Mouse (Mus musculus) midbrain, embryonic 12.5 days (tissue): Measurements from ENCODE around the gene Ephb1. TPM values are rescaled to one million over a fixed set of nuclear protein-coding genes. Genes with fewer than 3 reads are reported as not detected.
A peak's percentile ranks its signal among the peaks of the same experiment; 100 is the strongest.

Source experiments
- ATAC-seq: fragments of 200-750 bp; cut with Nextera tagmentation; 2 replicates; pipeline ENCODE4 v1.8.0; 2017; ENCODE audit warnings: low read depth, moderate TSS enrichment, moderate library complexity; ENCODE audit not compliant: low FRiP score
- H3K27ac ChIP-seq: fragments of 300-500 bp; sonication (generic); replicated peaks from 2 replicates; pipeline ENCODE4 v1.5.1; 2016; ENCODE audit warnings: mild to moderate bottlenecking
- H3K27me3 ChIP-seq: fragments of 300-500 bp; sonication (generic); 2 replicates; pipeline ENCODE4 v1.6.1; 2016; ENCODE audit warnings: mild to moderate bottlenecking
- H3K36me3 ChIP-seq: fragments of 300-500 bp; sonication (generic); 2 replicates; pipeline ENCODE4 v1.6.1; 2016
- H3K4me1 ChIP-seq: fragments of 300-500 bp; sonication (generic); 2 replicates; pipeline ENCODE4 v1.6.1; 2016
- H3K4me2 ChIP-seq: fragments of 300-500 bp; sonication (generic); replicated peaks from 2 replicates; pipeline ENCODE4 v1.6.1; 2016; ENCODE audit warnings: mild to moderate bottlenecking, moderate library complexity
- H3K4me3 ChIP-seq: fragments of 300-500 bp; sonication (generic); 2 replicates; pipeline ENCODE4 v1.5.1; 2016; ENCODE audit warnings: mild to moderate bottlenecking
- H3K9ac ChIP-seq: fragments of 300-500 bp; sonication (generic); replicated peaks from 2 replicates; pipeline ENCODE4 v1.6.1; 2016; ENCODE audit warnings: mild to moderate bottlenecking, moderate library complexity
- H3K9me3 ChIP-seq: fragments of 300-500 bp; sonication (generic); 2 replicates; pipeline ENCODE4 v1.6.1; 2016; ENCODE audit warnings: mild to moderate bottlenecking
- WGBS: fragments of 180-500 bp; shearing (Covaris S2); methylation state at CpG from one replicate; pipeline ENCODE4 v1.1.7; 2016; 5-methylcytosine and 5-hydroxymethylcytosine counted together
- polyA plus RNA-seq: library from polyadenylated mRNA; unstranded; fragments of >200 nt; fragmentation: Nextera tagmentation; extraction: Ambion mirVana; gene quantifications from 2 replicates; pipeline ENCODE4 v1.2.1, GENCODE M21; 2016

Gene Ephb1
- polyA plus RNA-seq, 1 experiment from 2014 or later: 29.9 TPM

DNA sequence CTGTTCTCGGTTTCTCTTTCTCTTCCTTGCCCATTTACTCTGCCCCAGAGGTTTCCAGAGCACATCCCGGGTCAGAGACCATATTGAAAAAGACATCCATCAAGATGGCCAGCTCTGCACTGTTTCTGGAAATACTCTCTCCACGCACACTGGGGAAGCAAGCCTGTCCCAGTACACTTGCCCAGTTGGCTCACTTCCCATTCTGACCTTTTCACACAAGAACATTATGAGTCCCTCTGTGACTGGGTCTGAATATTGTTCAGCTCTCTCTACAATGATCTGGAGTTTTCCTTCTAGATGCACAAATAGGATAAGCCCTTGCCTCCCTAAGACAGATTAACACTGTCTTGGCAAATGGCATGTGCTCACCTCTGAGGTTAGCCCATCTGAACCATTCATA, 243.0 kb downstream of the Ephb1 start:
- H3K9ac ChIP-seq: no peak overlapping the region
- no peaks in the 10 kb centered on the region for H3K9me3 ChIP-seq
- H3K27ac ChIP-seq: no peak overlapping the region
- H3K4me1 ChIP-seq: peaks cover 24% of the 10 kb centered on the region
- H3K4me3 ChIP-seq: no peak overlapping the region
- WGBS: 83% methylated on average over 3 of the region's 3 CpGs
- no peak for ATAC-seq
- peaks cover 8% of the 10 kb centered on the region for H3K27me3 ChIP-seq
- no peaks in the 10 kb centered on the region for H3K36me3 ChIP-seq
- no peak overlapping the region for H3K4me2 ChIP-seq

DNA sequence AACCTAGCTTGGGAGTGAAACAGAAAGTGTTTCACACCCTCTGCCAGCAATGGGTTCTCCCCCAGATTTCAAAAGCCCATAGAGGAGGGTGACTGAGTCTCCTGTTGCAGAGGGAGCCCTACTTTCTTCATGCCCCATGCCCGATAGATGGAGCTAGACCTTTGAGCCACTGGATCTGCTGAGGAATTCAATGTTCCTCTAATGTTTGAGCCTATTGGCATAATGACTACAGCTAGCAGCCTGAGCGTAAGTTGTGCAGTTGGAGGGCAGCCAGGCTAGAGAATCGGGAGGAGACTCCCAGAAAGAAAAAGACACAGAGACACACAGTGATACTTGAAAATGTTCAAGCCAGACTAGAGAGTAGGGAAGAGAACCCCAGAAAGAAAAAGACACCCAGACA, 246.5 kb downstream of the Ephb1 start:
- H3K9me3 ChIP-seq: no peaks in the 10 kb centered on the region
- H3K27me3 ChIP-seq: peaks cover 12% of the 10 kb centered on the region
- H3K4me1 ChIP-seq: peaks cover 24% of the 10 kb centered on the region
- H3K36me3 ChIP-seq: no peaks in the 10 kb centered on the region
- no peak for ATAC-seq
- no peak overlapping the region for H3K9ac ChIP-seq
- no peak overlapping the region for H3K27ac ChIP-seq
- no peak overlapping the region for H3K4me2 ChIP-seq
- 65% methylated on average over 3 of the region's 3 CpGs for WGBS
- H3K4me3 ChIP-seq: no peak overlapping the region

DNA sequence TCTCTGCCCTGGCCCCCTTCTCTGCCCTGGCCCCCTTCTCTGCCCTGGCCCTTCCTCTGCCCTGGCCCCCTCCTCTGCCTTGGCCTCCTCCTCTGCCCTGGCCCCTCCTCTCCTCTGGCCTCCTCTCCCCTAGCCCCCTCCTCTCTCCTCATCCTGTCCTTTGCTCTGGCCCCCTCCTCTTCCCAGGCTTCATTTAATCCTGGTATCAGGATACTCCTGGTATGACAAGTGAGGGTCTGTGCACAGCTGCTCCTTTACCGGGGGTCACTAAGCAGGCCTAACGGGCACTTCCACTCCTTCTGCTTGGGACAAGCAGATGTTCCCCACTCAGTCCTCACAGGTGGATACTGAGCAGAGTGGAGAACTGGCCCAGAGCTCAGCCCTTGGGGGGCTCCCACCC, 247.3 kb downstream of the Ephb1 start:
- Histone ChIP-seq H3K27ac (no peak overlapping the region), H3K4me1 (peaks cover 24% of the 10 kb centered on the region), H3K4me2 (no peak overlapping the region), H3K27me3 (peaks cover 12% of the 10 kb centered on the region), H3K9ac (0 out of 2 replicates have a peak overlapping the region, but pooled peaks have one; percentile 6), H3K36me3 (no peaks in the 10 kb centered on the region), H3K9me3 (no peaks in the 10 kb centered on the region), H3K4me3 (no peak overlapping the region)
- WGBS: 13% methylated on average over 2 of the region's 2 CpGs
- ATAC-seq: no peak

DNA sequence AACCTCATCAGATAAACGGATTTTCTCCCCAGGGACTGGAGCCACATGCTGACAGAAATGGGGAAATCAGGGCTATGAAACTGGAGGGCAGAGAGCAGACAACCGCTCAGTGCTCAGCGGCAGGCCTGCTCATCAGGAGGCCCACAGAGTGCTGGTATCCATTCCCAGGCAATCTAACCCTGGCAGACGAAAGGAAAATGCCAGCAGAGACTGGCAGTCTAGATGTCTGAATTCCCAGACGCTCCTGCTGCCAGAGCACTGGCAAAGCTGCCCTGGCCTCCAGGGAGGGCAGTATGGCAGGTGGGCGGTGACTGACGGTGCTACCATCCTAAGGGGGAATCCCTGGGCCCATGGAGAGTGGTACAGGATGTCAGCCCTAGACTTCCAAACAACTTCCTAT, 257.7 kb downstream of the Ephb1 start:
- Histone ChIP-seq H3K36me3 (no peaks in the 10 kb centered on the region), H3K27me3 (0 out of 2 replicates have a peak, but pooled peaks cover 4% of the 10 kb centered on the region), H3K4me2 (no peak overlapping the region), H3K4me3 (no peak overlapping the region), H3K9me3 (peaks cover 4% of the 10 kb centered on the region; the same call in 1 of the 2 replicates), H3K9ac (no peak overlapping the region), H3K4me1 (no peaks in the 10 kb centered on the region), H3K27ac (0 out of 2 replicates have a peak overlapping the region, but pooled peaks have one; percentile 15)
- WGBS: 20% methylated on average over 7 of the region's 7 CpGs
- ATAC-seq: no peak

DNA sequence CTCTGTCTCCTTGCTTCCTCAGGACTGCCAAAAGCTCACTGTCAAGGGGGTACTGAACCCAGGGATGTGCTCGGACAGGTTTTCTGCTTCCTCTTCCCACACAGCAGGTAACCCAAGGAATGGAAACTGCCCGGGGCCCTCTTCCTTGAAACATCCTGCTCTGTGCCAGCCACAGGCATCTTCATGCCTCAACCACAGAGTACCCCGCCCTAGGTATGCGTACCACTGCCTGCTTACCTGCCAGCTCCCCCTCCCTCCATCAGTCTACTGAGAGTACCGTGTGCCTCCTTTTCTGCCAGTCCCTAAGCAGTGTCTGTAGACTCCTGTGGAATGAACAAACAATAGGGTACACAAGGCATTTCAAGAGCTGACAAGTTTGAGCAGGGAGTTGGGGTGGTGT, 265.9 kb downstream of the Ephb1 start:
- no peak overlapping the region for H3K27ac ChIP-seq
- ATAC-seq: no peak
- WGBS: 87% methylated on average over 5 of the region's 5 CpGs
- no peaks in the 10 kb centered on the region for H3K9me3 ChIP-seq
- peaks cover 12% of the 10 kb centered on the region; the same call in 1 of the 2 replicates for H3K27me3 ChIP-seq
- peaks cover 7% of the 10 kb centered on the region; the same call in 1 of the 2 replicates for H3K4me1 ChIP-seq
- H3K4me3 ChIP-seq: no peak overlapping the region
- no peaks in the 10 kb centered on the region for H3K36me3 ChIP-seq
- no peak overlapping the region for H3K4me2 ChIP-seq
- H3K9ac ChIP-seq: no peak overlapping the region

DNA sequence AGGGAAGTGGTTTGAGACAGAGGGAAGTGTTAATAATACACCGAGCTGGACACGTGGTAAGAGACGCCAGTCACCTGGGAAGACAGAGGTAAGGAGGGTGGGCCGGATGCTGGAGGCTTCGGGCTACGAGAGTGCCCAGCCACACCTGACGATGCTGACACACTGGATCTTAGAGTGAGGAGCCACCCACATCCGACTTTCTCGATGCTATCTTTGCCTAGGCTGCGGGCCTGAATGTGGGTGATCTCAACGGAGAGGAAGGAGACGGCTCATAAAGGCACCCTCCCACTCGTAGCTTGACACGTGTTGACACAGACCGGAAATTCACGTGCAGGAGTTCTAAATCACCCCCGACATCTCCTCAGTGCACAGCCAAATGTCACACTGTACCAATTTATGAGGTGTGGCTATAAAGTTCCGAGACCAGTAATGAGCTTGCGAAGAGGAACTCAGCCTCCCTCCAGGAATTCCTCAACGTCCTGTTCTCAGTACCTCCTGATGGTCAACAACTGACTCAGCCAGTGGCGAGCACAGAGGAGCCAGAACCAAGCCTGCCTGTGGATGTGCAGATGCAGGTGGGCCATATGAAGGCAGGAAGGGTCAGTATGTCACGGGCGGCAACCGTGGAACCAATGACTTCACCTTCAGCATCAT, 268.3 kb downstream of the Ephb1 start:
- Histone ChIP-seq H3K27me3 (peaks cover 8% of the 10 kb centered on the region; the same call in 1 of the 2 replicates), H3K9me3 (no peaks in the 10 kb centered on the region), H3K4me1 (peaks cover 7% of the 10 kb centered on the region; the same call in 1 of the 2 replicates), H3K4me3 (no peak overlapping the region), H3K27ac (no peak overlapping the region), H3K9ac (no peak overlapping the region), H3K4me2 (no peak overlapping the region), H3K36me3 (no peaks in the 10 kb centered on the region)
- WGBS: 91% methylated on average over 24 of the region's 24 CpGs
- no peak for ATAC-seq

DNA sequence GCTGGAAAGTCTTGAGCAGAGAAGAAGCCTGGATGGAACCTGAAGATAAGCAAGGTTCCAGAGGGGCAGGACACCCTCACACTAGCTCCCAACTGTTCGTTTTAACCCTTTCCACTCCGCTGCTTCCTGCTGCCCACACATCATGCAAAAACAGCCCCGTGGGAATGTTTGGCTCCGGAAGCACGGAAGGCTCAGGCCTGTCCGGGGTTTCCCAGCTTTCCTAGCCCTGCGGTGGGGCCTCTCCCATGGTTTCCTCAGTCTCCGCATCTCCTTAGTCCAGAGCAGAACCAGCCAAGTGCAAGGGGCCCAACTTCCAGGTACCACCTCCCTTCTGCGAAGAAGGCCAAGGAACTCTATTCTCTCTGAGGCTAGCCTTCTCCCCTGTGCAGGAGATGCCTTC, 269.0 kb downstream of the Ephb1 start:
- Histone ChIP-seq H3K27me3 (peaks cover 8% of the 10 kb centered on the region; the same call in 1 of the 2 replicates), H3K4me1 (peaks cover 7% of the 10 kb centered on the region; the same call in 1 of the 2 replicates), H3K4me3 (no peak overlapping the region), H3K9me3 (no peaks in the 10 kb centered on the region), H3K36me3 (no peaks in the 10 kb centered on the region), H3K27ac (no peak overlapping the region), H3K4me2 (no peak overlapping the region), H3K9ac (no peak overlapping the region)
- ATAC-seq: no peak
- 91% methylated on average over 9 of the region's 9 CpGs for WGBS

DNA sequence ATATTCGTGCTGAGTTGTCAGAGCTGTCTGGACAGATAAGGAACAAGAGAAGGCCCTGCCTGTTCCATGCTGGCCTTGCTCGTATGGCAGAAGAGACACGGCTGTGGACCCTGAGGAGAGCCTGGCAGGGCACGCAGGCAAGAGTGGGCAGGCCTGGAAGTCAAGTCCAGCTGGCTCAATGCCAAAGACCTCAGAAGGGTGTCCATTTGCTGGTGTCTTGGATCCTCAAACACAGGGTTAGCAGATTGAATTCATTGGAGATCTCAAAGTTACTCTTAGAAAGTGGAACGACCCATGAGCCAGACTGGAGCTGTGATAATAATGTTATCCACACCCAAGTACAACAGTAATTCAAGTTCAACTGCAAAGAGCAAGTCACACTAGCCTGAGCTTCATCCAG, 273.6 kb downstream of the Ephb1 start:
- H3K4me2 ChIP-seq: no peak overlapping the region
- no peaks in the 10 kb centered on the region for H3K9me3 ChIP-seq
- no peak overlapping the region for H3K9ac ChIP-seq
- no peak for ATAC-seq
- peaks cover 5% of the 10 kb centered on the region; the same call in 1 of the 2 replicates for H3K27me3 ChIP-seq
- no peaks in the 10 kb centered on the region for H3K36me3 ChIP-seq
- no peak overlapping the region for H3K27ac ChIP-seq
- peaks cover 7% of the 10 kb centered on the region for H3K4me1 ChIP-seq
- 81% methylated on average over 5 of the region's 5 CpGs for WGBS
- no peak overlapping the region for H3K4me3 ChIP-seq

DNA sequence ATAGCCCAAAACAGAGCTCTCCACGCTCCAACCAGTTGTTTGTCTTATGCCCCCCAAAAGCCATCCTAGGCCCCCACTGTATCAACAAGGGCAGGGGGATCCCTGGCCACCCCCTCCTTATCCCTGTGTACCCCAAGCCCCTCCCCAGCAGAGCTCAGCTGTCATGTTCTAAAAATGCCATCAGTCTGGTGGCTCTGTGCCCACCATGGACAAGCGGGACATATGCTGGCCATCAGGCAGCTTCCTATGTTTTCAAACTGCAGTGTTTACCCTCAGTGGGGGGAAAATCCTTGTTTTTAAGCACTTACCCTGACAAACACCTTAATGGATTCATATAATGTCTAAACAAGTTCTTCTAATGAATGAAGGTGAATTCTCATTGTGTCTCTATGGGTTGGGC, 275.3 kb downstream of the Ephb1 start:
- Histone ChIP-seq H3K4me3 (no peak overlapping the region), H3K36me3 (no peaks in the 10 kb centered on the region), H3K4me1 (peaks cover 2% of the 10 kb centered on the region; the same call in 1 of the 2 replicates), H3K4me2 (no peak overlapping the region), H3K9ac (no peak overlapping the region), H3K27ac (no peak overlapping the region), H3K27me3 (peaks cover 7% of the 10 kb centered on the region; the same call in 1 of the 2 replicates), H3K9me3 (no peaks in the 10 kb centered on the region)
- ATAC-seq: no peak
- WGBS: 90% methylated on average over 2 of the region's 2 CpGs

DNA sequence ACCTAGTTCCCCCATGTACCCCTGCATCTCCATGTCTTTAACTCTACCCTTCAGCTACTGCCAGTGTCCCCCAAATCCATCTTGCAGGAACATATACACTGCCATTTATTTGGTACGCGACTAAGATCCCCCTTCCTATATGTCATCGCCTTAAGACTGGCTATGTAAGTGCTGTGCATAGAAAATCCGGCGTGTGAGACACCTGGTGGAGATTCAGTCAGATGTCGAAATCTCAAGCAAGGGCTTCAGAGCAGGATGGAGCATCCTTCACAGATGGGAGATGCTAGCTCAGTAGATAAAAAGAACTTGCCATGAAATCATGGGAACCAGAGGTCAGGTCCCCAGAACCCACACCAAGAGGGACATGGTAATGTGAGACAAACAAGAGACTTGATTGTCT, 276.3 kb downstream of the Ephb1 start:
- ATAC-seq: no peak

DNA sequence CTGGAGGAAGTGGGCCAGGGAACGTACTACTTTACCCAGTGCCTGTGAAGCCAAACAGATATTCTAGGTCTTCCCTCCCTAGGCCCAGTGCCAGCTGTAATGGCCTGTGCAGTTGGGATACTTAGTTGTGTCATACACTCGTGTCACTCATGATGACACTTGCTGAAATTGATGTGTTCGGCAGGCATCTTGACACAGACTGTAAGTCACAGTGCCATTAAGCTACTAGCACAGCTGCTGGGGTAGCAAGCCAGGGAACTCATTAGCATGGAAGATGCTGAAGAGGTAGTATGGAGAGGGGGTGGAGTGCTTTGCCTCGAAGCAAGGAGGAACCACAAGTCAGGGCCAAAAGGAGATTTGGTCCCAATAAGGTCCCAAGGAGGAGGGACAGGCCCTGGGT, 279.0 kb downstream of the Ephb1 start:
- Histone ChIP-seq H3K9ac (no peak overlapping the region), H3K4me3 (no peak overlapping the region), H3K4me1 (peaks cover 2% of the 10 kb centered on the region), H3K4me2 (no peak overlapping the region), H3K36me3 (no peaks in the 10 kb centered on the region), H3K27me3 (peaks cover 7% of the 10 kb centered on the region; the same call in 1 of the 2 replicates), H3K9me3 (no peaks in the 10 kb centered on the region), H3K27ac (no peak overlapping the region)
- WGBS: 72% methylated on average over 4 of the region's 4 CpGs
- no peak for ATAC-seq

More for the DNA sequence above, 276.3 kb downstream of the Ephb1 start:
- WGBS: 91% methylated on average over 6 of the region's 6 CpGs
- H3K27me3 ChIP-seq: peaks cover 7% of the 10 kb centered on the region; the same call in 1 of the 2 replicates
- H3K9ac ChIP-seq: no peak overlapping the region
- H3K4me1 ChIP-seq: peaks cover 2% of the 10 kb centered on the region
- H3K4me3 ChIP-seq: no peak overlapping the region
- H3K9me3 ChIP-seq: no peaks in the 10 kb centered on the region
- H3K4me2 ChIP-seq: no peak overlapping the region
- no peak overlapping the region for H3K27ac ChIP-seq
- H3K36me3 ChIP-seq: no peaks in the 10 kb centered on the region

DNA sequence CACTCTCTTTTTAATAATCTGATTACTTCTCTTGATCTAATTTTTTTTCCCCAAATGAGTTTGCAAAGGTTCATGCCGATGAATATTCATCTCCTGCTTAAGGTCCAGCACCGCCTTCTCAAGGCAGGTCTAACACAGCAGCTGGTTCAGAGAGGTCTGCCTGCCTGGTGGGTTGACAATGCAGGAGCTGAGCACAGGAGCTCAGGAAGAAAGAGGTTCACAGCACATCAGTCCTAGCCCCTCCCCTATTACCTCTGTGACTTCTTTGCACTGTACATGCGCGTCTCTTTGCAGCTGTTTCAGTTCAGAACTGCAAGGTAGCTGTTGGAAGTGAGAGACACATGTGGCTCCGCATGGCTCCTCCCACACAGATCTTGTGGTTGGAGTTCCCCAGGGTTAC, 281.1 kb downstream of the Ephb1 start:
- Histone ChIP-seq H3K27me3 (peaks cover 7% of the 10 kb centered on the region; the same call in 1 of the 2 replicates), H3K36me3 (no peaks in the 10 kb centered on the region), H3K4me3 (no peak overlapping the region), H3K27ac (0 out of 2 replicates have a peak overlapping the region, but pooled peaks have one; percentile 35), H3K9me3 (no peaks in the 10 kb centered on the region), H3K9ac (no peak overlapping the region), H3K4me2 (no peak overlapping the region), H3K4me1 (peaks cover 11% of the 10 kb centered on the region)
- 81% methylated on average over 5 of the region's 5 CpGs for WGBS
- 0 out of 2 replicates have a peak, but pooled peaks have one; percentile 34 for ATAC-seq
